9 mouse cellular contexts compared by ENCODE assay signal in the genomic region with DNA sequence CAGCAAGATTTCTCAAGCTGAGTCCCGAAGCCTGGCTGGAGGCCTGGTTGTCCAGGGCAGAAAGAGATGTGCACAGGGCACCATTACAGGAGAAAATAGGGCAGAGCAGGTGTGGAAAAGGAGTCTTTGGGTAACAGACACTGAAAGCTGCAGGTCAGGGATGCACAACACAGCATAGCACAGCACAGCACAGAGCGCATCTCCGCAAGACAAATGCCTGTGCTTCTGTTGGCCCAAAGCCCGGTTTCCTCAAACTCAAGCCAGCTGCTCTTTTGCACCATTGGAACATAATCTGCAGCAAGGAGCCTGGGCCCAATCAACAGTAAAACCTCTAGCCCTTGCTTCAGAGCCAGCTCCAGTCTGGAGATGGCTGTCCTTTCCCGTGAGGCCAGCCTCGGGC.
DNase-seq lines count a peak whose midpoint lies in the region; ATAC-seq and TF ChIP-seq lines count a peak whose summit lies in the region.
"Had no signal": no experiment of that assay in that cellular context is flagged by ENCODE, and none has a peak within 500 bp of the region (broad histone marks: within the 10 kb centered on the region; RNA-seq: fewer than 3 reads in every experiment).

No protein-coding gene starts in this region.

- H3K27me3 ChIP-seq in hindbrain, embryonic 14.5 days (ENCODE audit: control insufficient read depth, insufficient read depth, low read length) = no peaks in the 10 kb centered on the region
- peaks cover 3% of the 10 kb centered on the region; the same call in 1 of the 2 replicates for H3K27me3 ChIP-seq in hindbrain, embryonic 12.5 days
- H3K27me3 ChIP-seq in kidney, postnatal 0 days (ENCODE audit: insufficient read depth, low read length) = no peaks in the 10 kb centered on the region
- no peaks in the 10 kb centered on the region for H3K27me3 ChIP-seq in lung, embryonic 16.5 days (ENCODE audit: control insufficient read depth, insufficient read depth, low read depth, low read length)
- H3K27me3 ChIP-seq: liver, embryonic 13.5 days had no signal

- WGBS in hindbrain, embryonic 14.5 days = 67% methylated on average over 6 of the region's 6 CpGs
- WGBS in hindbrain, embryonic 12.5 days = 76% methylated on average over 6 of the region's 6 CpGs
- 55% methylated on average over 6 of the region's 6 CpGs for WGBS in kidney, postnatal 0 days
- 42% methylated on average over 6 of the region's 6 CpGs for WGBS in lung, embryonic 16.5 days

- no peak overlapping the region for H3K27ac ChIP-seq in hindbrain, embryonic 14.5 days
- H3K27ac ChIP-seq in hindbrain, embryonic 12.5 days = no peak overlapping the region
- no peak overlapping the region for H3K27ac ChIP-seq in kidney, postnatal 0 days
- H3K27ac ChIP-seq in lung, embryonic 16.5 days (ENCODE audit: low read length) = no peak overlapping the region
- H3K27ac ChIP-seq: liver, embryonic 13.5 days had no signal

- no peak overlapping the region for H3K4me3 ChIP-seq in hindbrain, embryonic 14.5 days (replicated peaks; ENCODE audit: low read length)
- H3K4me3 ChIP-seq in hindbrain, embryonic 12.5 days = no peak overlapping the region
- H3K4me3 ChIP-seq in kidney, postnatal 0 days (replicated peaks; ENCODE audit: low read depth, low read length) = no peak overlapping the region
- H3K4me3 ChIP-seq in lung, embryonic 16.5 days (ENCODE audit: low read length) = no peak overlapping the region
- H3K4me3 ChIP-seq: liver, embryonic 13.5 days had no signal

- no peaks in the 10 kb centered on the region for H3K4me1 ChIP-seq in hindbrain, embryonic 14.5 days (replicated peaks; ENCODE audit: control insufficient read depth, insufficient read depth, low read length)
- H3K4me1 ChIP-seq in hindbrain, embryonic 12.5 days = 0 out of 2 replicates have a peak, but pooled peaks cover 3% of the 10 kb centered on the region
- no peaks in the 10 kb centered on the region for H3K4me1 ChIP-seq in kidney, postnatal 0 days (replicated peaks; ENCODE audit: insufficient read depth, low read length)
- H3K4me1 ChIP-seq in lung, embryonic 16.5 days (replicated peaks; ENCODE audit: control insufficient read depth, insufficient read depth, low read length) = no peaks in the 10 kb centered on the region
- H3K4me1 ChIP-seq: liver, embryonic 13.5 days had no signal

- no peaks in the 10 kb centered on the region for H3K9me3 ChIP-seq in hindbrain, embryonic 14.5 days (ENCODE audit: control insufficient read depth, low read length)
- no peaks in the 10 kb centered on the region for H3K9me3 ChIP-seq in hindbrain, embryonic 12.5 days (replicated peaks)
- H3K9me3 ChIP-seq in kidney, postnatal 0 days (replicated peaks; ENCODE audit: low read length) = no peaks in the 10 kb centered on the region
- no peaks in the 10 kb centered on the region for H3K9me3 ChIP-seq in lung, embryonic 16.5 days (ENCODE audit: control insufficient read depth, low read length)
- H3K9me3 ChIP-seq: liver, embryonic 13.5 days had no signal

- DNase-seq in hindbrain, embryonic 14.5 days (ENCODE audit: low spot score) = peak; percentile 68
- peak; percentile 67 for DNase-seq in adrenal gland, postnatal 14 days
- DNase-seq in kidney, postnatal 0 days (ENCODE audit: low spot score) = peak; percentile 84
- peak; percentile 27 for DNase-seq in testis, postnatal 14 days (ENCODE audit: low spot score)
- no peak for DNase-seq in spleen, adult 12 weeks (ENCODE audit: low spot score)
- DNase-seq: liver, embryonic 13.5 days had no signal

- H3K36me3 ChIP-seq in hindbrain, embryonic 14.5 days (replicated peaks; ENCODE audit: control insufficient read depth, insufficient read depth) = no peaks in the 10 kb centered on the region
- no peaks in the 10 kb centered on the region for H3K36me3 ChIP-seq in hindbrain, embryonic 12.5 days
- no peaks in the 10 kb centered on the region for H3K36me3 ChIP-seq in kidney, postnatal 0 days (ENCODE audit: insufficient read depth, low read length)
- no peaks in the 10 kb centered on the region for H3K36me3 ChIP-seq in lung, embryonic 16.5 days (ENCODE audit: control insufficient read depth, insufficient read depth, low read length)
- H3K36me3 ChIP-seq: liver, embryonic 13.5 days had no signal

- H3K9ac ChIP-seq in hindbrain, embryonic 14.5 days = no peak overlapping the region
- H3K9ac ChIP-seq in hindbrain, embryonic 12.5 days = no peak overlapping the region
- H3K9ac ChIP-seq in kidney, postnatal 0 days (ENCODE audit: low read depth, low read length) = no peak overlapping the region
- H3K9ac ChIP-seq in lung, embryonic 16.5 days (ENCODE audit: low read length) = no peak overlapping the region
- H3K9ac ChIP-seq: liver, embryonic 13.5 days had no signal

- no peak overlapping the region for H3K4me2 ChIP-seq in hindbrain, embryonic 14.5 days (replicated peaks)
- no peak overlapping the region for H3K4me2 ChIP-seq in hindbrain, embryonic 12.5 days (replicated peaks)
- H3K4me2 ChIP-seq in kidney, postnatal 0 days (ENCODE audit: low read length) = no peak overlapping the region
- no peak overlapping the region for H3K4me2 ChIP-seq in lung, embryonic 16.5 days (ENCODE audit: low read depth, low read length)
- H3K4me2 ChIP-seq: liver, embryonic 13.5 days had no signal

- TF ChIP-seq CTCF in kidney, postnatal 0 days (IDR thresholded peaks at IDR 0.05; ENCODE audit: low read depth) = no peak

- ATAC-seq in hindbrain, embryonic 14.5 days (ENCODE audit: low FRiP score) = no peak; the same call in 1 of the 2 replicates
- no peak for ATAC-seq in hindbrain, embryonic 12.5 days (ENCODE audit: low FRiP score)
- peak; percentile 69 for ATAC-seq in frontal cortex, adult (ENCODE audit: low TSS enrichment)
- ATAC-seq in kidney, postnatal 0 days (replicated peaks; ENCODE audit: low FRiP score, low read depth) = no peak
- peak; percentile 45; the same call in 1 of the 2 replicates for ATAC-seq in lung, embryonic 16.5 days (ENCODE audit: low read depth)

Comparison
In these comparisons a context has a peak if more than half of its experiments do, and no peak if none do; other contexts are left out.
1. ATAC-seq: peak in frontal cortex, adult (single experiment) and lung, embryonic 16.5 days (single experiment); none in hindbrain, embryonic 14.5 days (single experiment), hindbrain, embryonic 12.5 days (single experiment) and kidney, postnatal 0 days (single experiment).